Mouse (Mus musculus) embryo, embryonic 10 days (tissue): ENCODE data around the gene Esr2.
"Not testable (repeated sequence)": the region's sequence is repeated elsewhere in the genome, so short reads cannot be mapped to it uniquely, and the experiment has no call there.

Experiments
- DNase-seq: peaks from one replicate; pipeline ENCODE4 v3.0.0-alpha.2; 2015; ENCODE audit warnings: low spot score

Esr2 gene

DNA sequence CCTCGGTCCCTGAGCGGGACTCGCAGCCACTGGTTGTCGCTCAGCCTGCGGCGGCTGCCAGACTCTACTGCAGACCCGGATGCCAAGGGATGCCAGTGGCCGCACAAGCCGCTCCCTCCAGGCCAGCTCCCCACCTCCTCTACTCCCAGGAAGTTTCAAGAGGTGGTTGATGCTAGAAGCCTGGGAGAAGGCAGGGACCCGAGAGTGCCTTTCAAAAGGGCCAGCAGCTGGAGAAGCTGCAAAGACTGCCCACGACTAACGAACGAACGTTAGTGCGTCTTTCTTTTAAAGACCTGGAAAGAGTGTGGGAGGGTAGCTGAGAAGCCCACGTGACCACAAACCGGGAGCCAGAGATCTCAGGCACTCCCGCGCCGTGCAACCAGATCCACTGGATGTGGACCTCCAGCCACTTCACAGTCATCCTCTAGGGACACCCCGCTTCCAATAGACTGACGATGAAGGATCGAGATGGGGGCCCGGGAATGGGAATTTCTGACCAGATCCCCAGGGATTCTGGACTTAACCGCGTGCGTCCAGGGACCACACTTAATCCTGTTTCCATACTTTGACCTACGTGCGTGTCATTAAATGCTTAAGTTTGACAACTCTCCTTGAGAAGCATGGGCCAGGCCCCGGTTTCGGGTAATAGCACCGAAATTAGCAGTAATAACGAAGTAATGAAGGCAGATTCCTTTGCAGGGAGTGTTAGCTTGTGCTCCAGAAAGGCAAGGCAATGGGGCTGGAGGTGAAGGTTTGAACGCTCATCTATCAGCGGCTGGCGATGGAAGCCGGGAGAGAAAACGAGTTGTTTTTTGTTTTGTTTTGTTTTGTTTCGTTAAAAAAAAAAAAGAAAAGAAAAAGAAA, at the start of gene Esr2:
Gene Esr2, minus strand, starts transcription at position 260 of the 864 bp plus-strand sequence.
- DNase-seq, result peak; percentile 68

DNA sequence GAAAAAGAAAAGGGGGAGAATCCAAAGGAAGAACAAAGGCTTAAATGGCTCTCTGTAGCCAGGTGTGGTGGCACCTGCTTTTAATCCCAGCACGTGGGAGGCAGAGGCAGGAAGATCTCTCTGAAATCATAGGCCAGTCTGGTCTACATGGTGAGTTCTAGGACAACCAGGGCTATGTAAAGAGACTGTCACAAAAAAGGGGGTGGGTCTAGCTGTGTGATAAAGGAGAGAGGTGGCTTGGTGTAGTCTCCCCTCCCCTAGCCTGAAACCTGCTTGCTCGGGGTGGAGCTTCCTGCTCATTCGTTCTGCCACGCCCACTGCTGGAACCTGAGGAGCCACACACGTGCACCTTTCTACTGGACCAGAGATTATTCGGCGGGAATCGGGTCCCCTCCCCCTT, 45.0 kb upstream of the Esr2 start:
- DNase-seq, result not testable (repeated sequence)

DNA sequence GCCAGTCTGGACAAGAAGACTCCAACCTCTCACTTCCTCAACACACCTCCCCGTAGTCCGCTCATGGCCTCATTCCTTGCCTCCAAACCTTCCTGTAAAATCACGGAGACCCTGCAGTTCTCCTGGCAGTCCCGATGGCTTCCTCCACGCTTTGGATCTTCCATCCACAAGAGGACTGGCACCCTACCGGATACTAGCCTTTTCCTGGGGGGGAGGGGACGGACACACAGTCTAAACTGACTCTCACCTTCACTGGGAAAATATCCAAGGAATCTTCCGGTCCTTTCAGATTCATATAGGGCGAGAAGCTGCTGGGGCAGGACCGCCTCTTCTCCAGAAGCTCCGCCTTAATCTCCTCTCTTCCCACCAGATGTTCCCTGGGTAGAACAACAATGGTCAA, 39.7 kb upstream of the Esr2 start:
- no peak for DNase-seq

DNA sequence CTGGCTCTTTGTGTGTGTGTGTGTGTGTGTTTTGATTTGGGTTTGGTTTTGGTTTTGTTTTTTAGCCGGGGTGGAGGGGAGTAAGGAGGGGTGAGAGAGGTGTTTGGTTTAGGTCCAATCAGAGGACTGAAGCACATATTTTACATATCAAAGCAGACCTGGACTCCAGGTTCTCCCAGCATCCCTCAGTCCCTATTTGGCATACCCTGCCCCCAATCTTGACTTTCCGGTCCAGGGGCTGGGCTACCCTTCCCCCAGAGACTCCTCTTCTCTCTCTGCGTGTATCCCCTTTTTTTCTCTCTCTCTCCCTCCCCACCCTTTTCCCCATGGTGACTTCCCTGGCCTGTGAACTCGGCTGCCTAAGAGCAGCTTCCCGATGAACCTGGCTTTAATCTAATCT, 38.1 kb upstream of the Esr2 start:
- no peak for DNase-seq

DNA sequence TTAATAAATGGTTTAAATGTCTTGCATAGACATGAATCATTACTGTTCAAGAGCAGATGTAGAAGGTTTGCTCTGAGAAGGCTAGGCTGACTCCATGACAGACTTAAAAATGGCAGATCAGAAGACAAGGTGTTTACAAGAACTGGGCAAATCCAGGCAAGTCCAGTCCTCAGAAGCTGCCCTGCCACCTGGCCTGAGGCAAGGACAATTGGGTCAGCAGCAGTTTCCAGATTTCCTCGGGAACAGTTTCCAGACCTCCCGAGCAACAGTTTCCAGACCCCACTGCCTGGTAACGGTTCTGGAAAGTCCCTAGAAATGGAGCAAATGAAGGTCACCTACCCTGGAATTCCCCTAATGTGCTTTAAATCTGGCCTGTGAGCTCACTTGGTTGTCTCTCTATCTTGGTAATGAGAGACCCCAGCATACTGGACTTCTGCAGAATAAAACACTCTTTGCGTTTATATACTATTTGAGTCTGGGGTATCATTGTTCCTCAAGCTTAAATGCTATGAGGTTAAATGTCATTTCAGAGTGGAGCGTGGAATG, 32.4 kb upstream of the Esr2 start:
- DNase-seq, result no peak

DNA sequence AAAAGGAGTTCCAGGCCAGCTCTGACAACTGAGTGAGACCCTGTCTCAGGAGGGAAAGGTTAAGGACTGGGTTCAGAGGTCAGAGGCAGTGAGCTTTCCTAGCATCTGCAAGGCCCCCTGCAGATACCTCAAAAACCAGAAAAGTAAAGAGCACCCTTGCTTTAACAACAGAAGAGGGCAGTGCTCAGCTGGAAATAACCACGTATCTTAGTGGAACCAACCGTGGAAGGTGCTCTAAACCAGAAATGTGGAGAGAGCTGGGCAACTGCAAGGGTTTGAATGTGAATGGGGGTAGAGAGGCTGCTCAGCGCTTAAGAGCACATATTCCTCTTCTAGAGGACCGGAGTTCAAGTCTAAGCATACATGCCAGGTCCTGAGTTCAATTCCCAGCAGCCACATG, 23.3 kb upstream of the Esr2 start:
- no peak for DNase-seq

DNA sequence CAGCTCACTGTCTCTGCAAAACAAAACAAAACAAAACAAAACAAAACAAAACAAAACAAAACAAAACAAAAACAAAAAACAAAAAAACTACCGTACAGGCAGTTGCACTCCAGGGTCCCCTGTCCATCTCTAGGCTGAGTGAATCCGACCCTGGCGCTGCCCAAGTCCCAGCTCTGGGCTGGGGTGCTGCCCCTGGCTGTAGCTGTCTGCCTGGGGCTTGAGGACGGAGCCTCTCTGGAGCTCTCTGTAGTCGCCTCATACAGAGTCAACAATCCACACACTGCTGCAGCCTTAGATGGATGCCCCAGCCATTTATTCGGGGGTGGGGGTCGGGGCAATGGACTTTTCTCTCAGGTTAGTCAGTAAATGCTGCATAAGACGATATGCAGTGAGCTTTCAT, 20.0 kb upstream of the Esr2 start:
- no peak for DNase-seq

DNA sequence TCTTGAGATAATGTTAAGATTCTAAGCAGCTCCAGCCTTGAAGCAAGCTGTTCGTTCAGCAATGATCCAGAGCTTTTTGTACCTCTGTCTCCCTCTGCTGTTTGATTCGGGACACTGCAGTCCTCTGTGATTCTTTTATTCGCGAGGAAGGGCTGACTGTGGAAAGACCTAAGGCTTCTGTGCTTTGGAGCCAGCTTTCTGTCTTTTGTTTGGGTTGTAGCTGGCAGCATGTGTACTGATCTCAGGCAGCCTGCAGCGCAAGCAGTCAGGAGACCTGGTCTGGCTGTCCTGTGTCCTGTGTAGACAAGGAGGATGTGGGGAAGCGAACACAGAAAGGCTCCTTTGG, 19.6 kb upstream of the Esr2 start:
- DNase-seq, result peak; percentile 80

DNA sequence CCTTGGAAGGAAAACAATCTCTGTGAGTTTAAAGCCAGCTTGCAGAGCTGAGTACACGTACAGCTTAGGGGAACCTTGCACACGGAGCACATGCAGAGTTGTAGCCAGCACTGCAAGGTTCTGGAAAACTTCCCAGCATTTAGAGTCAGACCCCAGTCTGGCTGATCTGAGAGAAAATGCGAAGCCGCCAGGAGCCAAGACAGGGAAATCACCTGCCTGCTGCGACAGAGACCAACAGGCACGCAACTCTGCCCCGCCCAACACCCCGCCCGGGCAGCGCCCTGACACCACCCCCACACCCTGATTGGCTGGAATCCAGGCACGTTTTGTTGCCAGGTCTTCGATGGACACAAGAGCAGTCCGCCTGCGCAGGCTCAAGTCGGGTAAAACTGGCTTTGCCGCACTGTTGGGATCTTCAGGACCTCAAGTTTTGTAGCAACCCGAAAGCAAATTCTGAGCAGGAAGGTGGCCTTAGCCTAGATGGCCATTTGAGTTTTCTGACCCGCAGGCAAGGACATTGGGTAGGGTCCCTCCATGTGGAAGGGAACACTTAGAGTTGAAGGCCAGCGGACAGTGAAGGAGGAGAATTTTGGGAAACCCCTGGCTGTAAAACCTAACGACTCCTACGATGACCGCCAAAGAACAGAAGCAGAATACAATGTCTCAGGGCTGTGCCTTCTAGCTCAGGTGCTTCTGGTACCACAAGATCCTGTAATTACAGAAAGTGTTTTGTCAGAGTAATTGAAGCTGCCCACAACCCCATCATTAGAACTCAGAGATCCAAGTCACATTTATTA, 19.1 kb upstream of the Esr2 start:
- peak; percentile 91 for DNase-seq

DNA sequence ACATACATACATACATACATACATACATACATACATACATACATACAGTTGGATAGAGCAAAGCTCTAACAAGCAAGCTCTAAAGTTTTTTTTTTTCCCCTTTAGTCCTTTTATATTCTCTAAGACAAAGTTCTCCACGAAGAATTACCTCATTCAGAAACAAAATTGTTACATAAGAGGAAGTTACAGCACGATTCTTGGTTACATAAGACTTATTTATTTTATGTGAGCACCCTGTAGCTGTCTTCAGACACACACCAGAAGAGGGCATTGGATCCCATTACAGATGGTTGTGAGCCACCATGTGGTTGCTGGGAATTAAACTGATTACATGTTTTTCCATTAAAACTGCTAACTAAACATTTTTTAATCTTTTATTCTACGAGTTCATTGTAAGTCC, 17.5 kb upstream of the Esr2 start:
- no peak for DNase-seq

DNA sequence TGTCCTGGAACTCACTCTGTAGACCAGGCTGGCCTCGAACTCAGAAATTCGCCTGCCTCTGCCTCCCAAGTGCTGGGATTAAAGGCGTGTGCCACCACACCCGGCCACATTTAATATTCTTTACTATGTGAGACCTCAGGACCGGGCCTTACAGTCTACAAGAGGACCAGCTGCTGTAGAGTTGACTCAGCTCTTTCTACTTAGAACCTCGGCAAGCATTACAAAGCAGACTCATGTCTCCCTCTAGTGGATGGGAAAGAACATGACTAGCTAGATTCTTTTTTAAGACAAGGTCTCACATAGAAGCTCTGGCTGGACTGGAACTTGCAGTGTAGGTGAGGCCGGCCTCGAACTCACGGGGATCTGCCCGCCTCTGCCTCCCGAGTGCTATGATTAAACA, 13.9 kb upstream of the Esr2 start:
- DNase-seq, result peak; percentile 89

DNA sequence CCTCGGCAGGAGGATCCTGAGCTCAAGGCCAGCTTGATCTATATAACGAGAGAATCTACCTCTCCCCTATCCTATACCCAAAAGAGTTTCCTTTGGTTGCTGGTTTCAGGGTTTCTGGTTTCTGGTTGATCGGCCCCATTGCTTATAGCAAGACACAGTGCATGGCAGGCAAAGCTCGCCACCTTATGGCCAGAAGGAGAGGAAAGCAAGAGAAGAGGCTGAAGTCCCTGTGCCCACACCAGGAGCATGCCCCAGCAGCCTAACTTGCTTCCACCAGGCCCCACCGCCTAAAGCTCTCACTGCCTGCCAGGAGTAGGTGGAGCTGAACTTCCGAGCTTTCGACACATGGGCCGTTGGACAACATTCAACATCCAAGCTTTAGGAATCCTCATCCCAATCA, 10.8 kb upstream of the Esr2 start:
- DNase-seq, result peak; percentile 59

DNA sequence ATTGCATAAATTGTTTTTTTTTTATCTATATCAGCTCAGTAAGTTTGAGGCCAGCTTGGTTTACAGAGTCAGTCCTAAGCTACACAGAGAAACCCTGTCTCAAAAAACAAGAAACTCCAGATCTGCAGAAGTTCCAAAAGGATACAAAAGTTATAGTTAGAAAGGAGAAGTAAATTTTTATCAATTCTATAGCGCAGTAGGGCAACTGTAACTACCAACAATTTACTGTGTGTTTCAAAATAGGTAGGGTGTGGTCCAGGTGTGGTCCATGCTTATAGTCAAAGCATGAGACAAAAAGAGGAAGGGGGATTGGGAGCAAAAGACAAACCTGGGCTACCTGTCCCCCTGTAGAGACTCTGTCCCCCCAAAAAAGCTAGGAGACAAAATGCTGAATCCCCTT, 9.4 kb upstream of the Esr2 start:
- DNase-seq, result no peak

DNA sequence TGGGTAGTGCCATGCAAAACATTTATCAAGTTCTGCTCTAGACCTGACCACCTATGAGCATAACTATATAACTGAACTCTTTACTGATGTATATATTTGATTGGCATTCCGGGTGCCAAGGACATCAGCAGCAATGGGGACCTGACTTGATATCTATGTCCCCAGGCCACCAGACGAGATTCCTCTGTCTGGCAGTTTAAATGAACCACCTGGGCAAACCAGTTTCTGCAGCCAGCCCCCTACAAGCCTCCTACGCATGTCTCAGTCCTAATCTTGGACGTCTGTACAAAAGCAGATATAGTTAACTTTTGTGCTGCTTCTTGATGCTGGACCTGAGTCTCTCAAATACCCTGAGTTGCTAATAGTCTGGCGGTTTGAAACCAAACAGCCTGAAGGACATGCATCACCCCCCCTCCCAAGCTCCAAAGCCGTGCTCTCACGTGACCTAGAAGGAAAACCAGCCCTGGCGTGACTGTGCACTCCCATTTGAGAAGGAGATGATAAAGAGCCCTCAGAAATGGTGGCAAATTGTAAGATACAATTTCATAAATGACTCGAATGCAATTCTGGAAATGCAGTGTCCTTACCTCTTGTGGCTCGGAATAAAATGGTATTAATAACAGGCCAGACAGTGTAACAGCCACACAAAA, 8.2 kb upstream of the Esr2 start:
- no peak for DNase-seq

DNA sequence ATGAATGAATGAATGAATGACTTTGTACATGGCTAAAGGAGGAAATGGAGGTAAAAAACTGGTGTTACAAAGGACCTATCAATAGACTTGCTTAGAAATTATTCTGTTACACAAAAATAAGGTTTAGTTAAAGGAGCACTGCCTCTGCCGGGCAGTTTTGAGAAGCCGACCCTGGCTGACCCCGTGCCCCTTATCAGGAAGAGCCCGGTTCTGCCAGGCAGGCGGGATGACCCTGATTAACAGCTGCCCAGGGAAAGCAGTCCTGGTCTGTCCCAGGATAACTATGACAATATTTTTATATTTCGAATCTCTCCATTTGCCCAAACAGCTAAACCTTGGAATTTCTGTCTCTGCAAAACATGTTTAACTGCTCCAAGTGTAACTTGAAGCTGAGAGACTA, 7.2 kb upstream of the Esr2 start:
- DNase-seq, result no peak

DNA sequence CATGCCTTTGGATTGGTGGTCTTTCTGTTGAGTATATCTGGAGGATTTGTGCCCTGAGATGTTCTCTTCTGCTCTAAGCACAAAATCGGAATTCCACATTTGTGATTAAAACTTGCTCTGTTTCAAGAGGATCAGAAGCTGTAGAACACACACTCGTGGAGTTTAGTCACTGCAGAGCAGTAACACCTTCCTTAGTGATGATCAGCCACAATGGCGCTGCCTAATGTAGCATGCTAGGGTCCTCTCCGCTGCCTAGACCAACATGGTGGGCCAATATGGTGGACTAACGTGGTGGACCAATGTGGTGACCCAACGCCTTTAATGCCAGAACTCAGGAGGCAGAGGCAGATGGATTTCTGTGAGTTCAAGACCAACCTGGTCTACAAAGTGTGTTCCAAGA, 5.8 kb upstream of the Esr2 start:
- no peak for DNase-seq

DNA sequence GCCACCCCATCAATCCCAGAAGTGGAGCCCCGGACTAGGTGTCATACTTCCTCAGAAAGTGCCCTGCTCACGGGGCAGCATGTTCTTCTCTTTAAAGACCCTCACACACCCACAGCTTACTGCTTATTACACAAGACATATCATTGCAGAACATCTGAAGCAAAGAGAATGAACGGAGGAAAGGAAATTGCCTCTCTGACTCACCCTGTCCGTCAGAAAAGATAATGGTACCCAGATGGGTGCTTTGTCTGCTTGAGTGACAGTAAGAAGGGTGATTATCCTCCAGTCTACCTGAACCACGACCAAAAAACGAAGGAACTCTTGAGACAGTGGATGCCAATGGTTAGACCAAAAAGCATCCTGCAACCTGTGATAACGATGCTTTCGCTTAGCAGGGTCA, 4.4 kb upstream of the Esr2 start:
- DNase-seq, result no peak

DNA sequence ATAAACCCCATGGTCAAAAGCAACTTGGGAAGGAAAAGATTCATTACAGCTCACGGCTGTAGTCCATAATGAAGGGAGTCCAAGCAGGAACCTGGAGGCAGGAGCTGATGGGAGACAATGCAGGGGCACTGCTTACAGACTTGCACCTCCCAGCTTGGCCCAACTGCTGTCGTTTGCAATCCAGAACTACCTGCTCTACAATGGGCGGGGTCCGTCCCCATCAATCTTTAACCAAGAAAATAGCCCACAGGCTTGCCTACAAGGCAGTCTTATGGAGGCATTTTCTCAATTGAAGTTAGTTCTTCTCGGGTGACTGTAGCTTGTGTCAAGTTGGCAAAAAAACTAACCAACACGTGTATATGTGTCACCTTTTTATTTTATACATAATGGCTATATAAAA, 3.4 kb upstream of the Esr2 start:
- no peak for DNase-seq

DNA sequence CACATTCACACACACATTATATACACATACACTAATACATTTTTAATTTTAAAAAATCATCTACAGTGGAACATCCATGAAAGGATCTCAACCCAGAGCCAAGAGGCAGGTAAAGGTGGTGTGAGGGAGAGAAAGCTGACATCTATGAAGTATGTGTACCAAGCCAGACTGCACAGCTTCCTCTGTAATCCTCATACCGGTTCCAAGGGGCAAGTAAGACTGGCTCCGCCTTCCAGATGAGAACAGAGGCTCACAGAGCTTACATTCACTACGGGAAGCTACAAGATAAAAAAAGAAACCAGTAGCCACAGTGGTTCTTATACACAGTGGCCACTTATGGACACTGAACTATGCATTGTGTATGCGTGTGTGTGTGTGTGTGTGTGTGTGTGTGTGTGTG, 2.5 kb upstream of the Esr2 start:
- DNase-seq, result no peak

DNA sequence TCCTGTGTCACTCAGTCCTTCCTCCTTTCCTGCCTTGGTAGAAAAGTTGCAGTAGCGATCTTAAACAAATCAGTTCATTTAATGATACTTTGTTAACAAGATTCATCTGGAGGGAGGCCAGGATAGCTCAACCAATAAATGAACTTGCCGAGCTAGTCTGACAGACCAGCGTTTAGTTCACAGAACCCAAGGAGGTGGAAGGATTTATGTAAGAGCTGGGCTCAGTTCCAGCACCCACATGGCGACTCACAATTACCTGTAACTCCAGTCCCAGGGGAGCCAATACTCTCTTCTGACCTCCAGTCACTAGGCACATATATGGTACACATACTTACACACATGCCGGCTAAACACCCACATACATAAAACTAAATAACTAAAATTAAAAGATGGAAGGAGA, 2.0 kb upstream of the Esr2 start:
- DNase-seq, result no peak

DNA sequence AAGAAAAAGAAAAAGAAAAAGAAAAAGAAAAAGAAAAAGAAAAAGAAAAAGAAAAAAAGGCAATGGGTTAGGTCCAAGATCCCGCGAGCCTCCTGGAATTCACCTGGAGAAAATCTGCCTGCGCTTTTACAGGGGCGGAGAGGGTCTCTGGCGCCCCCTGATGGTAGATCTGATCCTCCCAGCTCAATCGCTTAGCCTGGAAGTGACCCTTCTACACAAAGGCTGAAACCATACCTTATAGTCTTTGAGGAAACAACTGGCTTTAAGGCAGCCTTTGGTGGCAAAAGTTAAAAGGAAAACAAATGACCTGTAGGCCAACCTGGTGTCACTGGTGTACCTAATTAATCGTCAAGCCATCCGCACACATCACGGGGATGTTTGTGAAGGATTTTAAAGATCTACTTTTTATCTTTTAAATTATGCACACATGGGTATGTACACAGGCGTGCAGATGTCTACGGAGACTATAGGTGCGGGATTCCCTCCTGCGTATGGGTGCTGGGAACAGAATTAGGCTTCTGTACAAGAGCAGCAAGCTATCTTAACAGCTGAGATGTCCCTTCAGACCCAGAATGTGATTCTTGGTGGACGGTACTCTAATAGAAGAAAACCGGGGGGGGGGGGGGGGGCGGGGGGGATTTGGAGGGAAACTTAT, 932 bp upstream of the Esr2 start:
- peak; percentile 87 for DNase-seq

DNA sequence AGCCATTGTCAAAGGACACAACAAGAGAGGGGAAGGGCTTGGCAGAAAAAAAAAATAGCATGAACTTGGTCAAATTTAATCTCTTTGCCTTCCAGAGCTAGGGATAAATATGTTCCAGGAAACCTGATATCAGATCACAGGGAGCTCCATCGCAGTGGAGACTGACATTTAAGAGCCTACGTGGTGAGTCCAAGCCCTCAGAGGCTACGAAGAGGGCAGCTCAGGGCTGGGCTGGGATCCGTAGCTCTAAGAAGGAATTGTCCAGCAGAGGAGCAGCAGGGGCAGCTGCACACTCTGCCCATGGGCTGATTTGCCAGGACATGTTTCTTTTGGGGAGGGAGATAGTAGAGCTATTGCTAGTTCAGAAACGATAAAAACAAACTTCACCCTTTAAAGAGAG, 11.4 kb downstream of the Esr2 start:
- DNase-seq, result no peak
